Mouse (Mus musculus) olfactory bulb, adult 2 months (tissue): ENCODE results near the gene Gpr45. TPM values are rescaled to one million over a fixed set of nuclear protein-coding genes. Genes with fewer than 3 reads are reported as not detected.

Experiments
- H3K27ac ChIP-seq: fragments of 200-500 bp; 2 replicates; pipeline ENCODE4 v1.5.1; 2012; ENCODE audit warnings: low read depth, low read length; ENCODE audit not compliant: insufficient read depth
- H3K4me1 ChIP-seq: fragments of 200-500 bp; 2 replicates; pipeline ENCODE4 v1.6.1; 2012; ENCODE audit warnings: low read length; ENCODE audit not compliant: control insufficient read depth, insufficient read depth
- H3K4me3 ChIP-seq: fragments of 200-500 bp; 2 replicates; pipeline ENCODE4 v1.5.1; 2012; ENCODE audit warnings: mild to moderate bottlenecking, low read depth, low read length, moderate library complexity; ENCODE audit not compliant: insufficient read depth
- CTCF ChIP-seq: fragments of 200-500 bp; IDR thresholded peaks from 2 replicates; pipeline ENCODE4 v1.5.1; 2012; ENCODE audit warnings: low read depth, mild to moderate bottlenecking, low read length, moderate library complexity; ENCODE audit not compliant: insufficient read depth
- POLR2A ChIP-seq: fragments of 200-500 bp; IDR thresholded peaks from 2 replicates; pipeline ENCODE4 v1.6.1; 2012; ENCODE audit warnings: mild to moderate bottlenecking, low read depth, low read length, moderate library complexity; ENCODE audit not compliant: insufficient read depth
- WGBS: fragments of 180-500 bp; shearing (Covaris S2); methylation state at CpG from one replicate; pipeline ENCODE4 v1.1.7; 2018; 5-methylcytosine and 5-hydroxymethylcytosine counted together
- polyA plus RNA-seq: library from polyadenylated mRNA; stranded (reverse); fragments of >200 nt; gene quantifications from 2 replicates; pipeline ENCODE4 v1.2.4, GENCODE M21; 2012; ENCODE audit warnings: low replicate concordance; ENCODE audit not compliant: missing spikeins, insufficient read depth, insufficient read length

Gpr45 gene
- polyA plus RNA-seq, 1 experiment, result not detected

DNA sequence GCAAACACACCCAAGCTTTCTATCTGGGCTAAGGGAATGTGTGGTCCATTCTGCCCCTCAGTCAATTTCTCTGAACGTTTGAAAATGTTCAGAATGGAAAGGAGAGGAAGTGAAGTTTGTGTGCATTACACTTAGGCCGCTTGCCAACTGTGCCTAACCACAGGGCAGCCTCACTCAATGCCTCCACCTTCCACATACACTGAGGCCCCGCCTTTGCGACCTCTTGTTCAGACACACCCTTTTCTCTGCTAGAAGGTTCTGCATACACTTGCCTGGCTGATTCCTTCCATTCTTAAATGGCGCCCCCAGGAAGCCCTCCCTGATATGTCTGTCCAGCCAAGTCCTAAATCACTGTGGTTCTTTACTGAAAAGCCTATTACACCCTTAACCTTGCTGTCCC, 118.1 kb downstream of the Gpr45 start:
- 82% methylated on average over 5 of the region's 5 CpGs for WGBS
- Histone ChIP-seq H3K4me1 (no peaks in the 10 kb centered on the region), H3K4me3 (no peak overlapping the region), H3K27ac (no peak overlapping the region)
- TF ChIP-seq POLR2A (no peak), CTCF (no peak)

DNA sequence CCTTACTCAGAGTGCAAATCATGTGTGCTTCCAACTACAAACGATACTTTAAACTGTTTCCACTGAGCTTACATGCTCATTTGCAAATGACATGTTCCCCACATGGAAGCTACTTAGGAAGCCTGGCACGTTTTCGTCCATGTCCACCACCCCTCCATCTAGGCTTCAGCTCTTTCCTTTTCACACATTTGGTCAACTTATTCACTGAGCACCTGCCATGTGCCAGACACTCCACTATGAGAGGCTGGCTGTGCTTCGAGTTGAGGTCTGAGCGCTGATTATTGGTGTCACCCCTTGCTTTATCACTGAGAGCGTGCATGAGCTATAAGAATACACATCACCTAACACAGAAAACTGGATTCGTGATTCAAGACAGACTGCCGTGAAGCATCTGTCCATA, 119.4 kb downstream of the Gpr45 start:
- Histone ChIP-seq H3K27ac (no peak overlapping the region), H3K4me3 (no peak overlapping the region), H3K4me1 (no peaks in the 10 kb centered on the region)
- WGBS, result 80% methylated on average over 8 of the region's 8 CpGs
- no peak for TF ChIP-seq POLR2A
- TF ChIP-seq CTCF, result no peak

DNA sequence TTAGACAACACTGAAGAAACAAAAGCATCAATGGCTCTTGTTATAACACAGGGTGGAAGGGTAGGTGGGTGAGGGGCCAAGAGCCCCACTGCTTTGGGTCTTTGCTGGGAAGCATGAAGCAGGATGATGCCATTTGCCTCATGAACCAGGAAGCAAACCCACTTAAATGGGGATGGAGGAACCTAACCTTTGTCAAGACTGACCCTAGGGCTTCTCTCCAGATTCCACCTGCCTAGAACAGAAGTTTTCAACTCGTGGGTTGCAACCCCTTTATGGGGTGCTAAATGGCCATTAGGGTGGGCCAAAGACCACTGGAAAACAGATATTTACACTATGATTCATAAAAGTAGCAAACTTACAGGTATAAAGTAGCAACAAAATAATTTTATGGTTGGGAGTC, 119.9 kb downstream of the Gpr45 start:
- TF ChIP-seq POLR2A (no peak), CTCF (no peak)
- Histone ChIP-seq H3K4me1 (no peaks in the 10 kb centered on the region), H3K27ac (no peak overlapping the region), H3K4me3 (no peak overlapping the region)
- WGBS, result 82% methylated on average over 1 of the region's 1 CpGs

DNA sequence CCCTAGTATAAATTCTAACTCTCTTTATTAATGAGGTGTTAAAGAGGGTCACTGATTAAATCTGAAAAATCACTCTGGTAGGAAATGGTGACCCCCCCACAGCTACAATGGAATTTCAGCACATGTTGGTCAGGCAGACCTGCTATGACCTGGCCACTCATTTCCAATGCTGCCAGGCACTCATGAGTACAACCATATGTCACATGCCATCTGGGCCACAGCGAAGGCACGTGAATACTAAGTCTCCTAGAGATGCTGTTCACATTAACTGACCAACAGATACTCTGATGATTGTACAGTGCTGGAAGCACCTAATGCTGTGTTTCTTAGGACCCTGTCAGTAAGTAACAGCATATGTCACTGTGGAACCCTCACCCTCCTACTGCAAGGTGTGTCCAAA, 122.1 kb downstream of the Gpr45 start:
- no peak for TF ChIP-seq POLR2A
- no peak for TF ChIP-seq CTCF
- 94% methylated on average over 2 of the region's 2 CpGs for WGBS
- Histone ChIP-seq H3K27ac (no peak overlapping the region), H3K4me1 (no peaks in the 10 kb centered on the region), H3K4me3 (no peak overlapping the region)

DNA sequence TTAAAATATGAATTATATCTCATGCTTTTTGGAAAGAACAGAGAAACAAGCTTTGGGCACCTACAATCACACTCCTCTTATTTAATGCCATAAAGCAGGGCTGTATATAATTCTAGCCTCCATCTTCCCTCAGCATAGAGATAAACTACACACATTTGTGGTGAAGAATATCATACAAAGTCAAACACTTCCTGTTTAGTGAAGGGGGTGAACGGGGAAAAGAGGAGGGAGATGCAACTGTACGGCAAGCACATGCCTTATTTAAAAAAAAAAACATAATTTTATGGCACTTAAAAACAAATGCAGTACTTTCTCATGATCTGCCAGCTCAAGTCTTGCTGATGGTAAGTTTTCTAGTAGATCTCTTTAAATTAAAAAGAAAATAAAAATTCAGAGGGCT, 125.5 kb downstream of the Gpr45 start:
- no peak overlapping the region for H3K27ac ChIP-seq
- 93% methylated on average over 2 of the region's 2 CpGs for WGBS
- H3K4me3 ChIP-seq, result no peak overlapping the region
- no peaks in the 10 kb centered on the region for H3K4me1 ChIP-seq
- TF ChIP-seq POLR2A (no peak), CTCF (no peak)

DNA sequence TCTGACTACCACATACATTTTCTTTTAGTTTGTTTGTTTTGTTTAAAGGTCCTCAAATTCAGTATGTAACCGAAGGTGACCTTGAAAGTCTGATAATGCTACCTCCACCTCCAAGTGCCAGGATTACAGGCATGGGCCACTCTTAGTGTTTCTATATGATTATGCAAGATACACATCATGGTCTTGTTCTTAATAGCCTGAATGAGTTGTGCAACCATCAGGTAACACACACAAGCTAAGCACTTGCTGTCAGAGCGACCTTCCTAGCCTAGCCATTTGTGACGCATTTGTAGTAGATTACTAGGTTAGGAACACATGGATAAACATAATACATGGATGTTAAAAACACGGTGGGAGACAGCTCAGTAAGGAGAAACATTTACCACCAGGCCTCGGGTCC, 130.3 kb downstream of the Gpr45 start:
- 86% methylated on average over 5 of the region's 5 CpGs for WGBS
- no peaks in the 10 kb centered on the region for H3K4me1 ChIP-seq
- H3K27ac ChIP-seq, result no peak overlapping the region
- TF ChIP-seq POLR2A (no peak), CTCF (no peak)
- H3K4me3 ChIP-seq, result no peak overlapping the region

Other genes with a start within 250 kb of the Gpr45 start
- not detected in 2 replicates for gene Mrps9, start 101.6 kb upstream of the Gpr45 start, polyA plus RNA-seq
- not detected in 2 replicates for gene Tgfbrap1, start 145.8 kb downstream of the Gpr45 start, polyA plus RNA-seq
- gene AI597479, start 145.8 kb downstream of the Gpr45 start, polyA plus RNA-seq, result not detected in 2 replicates
- not detected in 2 replicates for gene Fhl2, start 244.1 kb downstream of the Gpr45 start, polyA plus RNA-seq